Mouse (Mus musculus): Measurements from ENCODE around the gene Stk40.

Gene Stk40

GRCm38 (mm10) chr4:126110374-126111152 lies 6.8 kb downstream of the Stk40 start:
- TF ChIP-seq GATA4 (IDR thresholded peaks at IDR 0.05; ENCODE audit: insufficient replicate concordance, low read length), result no peak

- no peak for TF ChIP-seq GATA4 (IDR thresholded peaks at IDR 0.05; ENCODE audit: insufficient replicate concordance, low read length)
These were observed 7.4 kb downstream of the Stk40 start for GRCm38 (mm10) chr4:126111153-126111549.

DNA sequence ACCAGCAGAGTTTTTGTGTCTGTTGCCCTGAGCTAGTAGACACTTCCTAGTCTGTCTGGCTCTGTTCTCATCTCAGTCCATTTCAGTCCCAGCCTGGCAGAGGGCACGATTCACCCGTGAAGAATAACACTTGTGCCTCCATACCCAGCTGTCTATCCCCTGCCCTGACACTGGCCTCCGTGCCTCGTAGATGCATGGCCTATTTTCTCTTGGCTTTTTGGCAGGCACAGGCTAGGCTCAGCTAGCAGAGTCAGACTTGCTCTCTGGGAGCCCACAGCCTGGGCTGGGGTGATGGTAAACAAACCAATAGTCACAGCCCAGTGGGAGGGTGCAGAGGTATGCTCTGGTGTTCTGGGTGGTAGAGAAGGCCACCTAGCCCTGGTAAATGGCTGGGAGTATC lies 9.5 kb downstream of the Stk40 start:
- no peak for TF ChIP-seq GATA4 (IDR thresholded peaks at IDR 0.05; ENCODE audit: insufficient replicate concordance, low read length)

- no peak; the same call in 1 of the 2 replicates for TF ChIP-seq GATA4 (IDR thresholded peaks at IDR 0.05; ENCODE audit: insufficient replicate concordance, low read length)
These were observed 10.2 kb downstream of the Stk40 start for GRCm38 (mm10) chr4:126113943-126114342.

DNA sequence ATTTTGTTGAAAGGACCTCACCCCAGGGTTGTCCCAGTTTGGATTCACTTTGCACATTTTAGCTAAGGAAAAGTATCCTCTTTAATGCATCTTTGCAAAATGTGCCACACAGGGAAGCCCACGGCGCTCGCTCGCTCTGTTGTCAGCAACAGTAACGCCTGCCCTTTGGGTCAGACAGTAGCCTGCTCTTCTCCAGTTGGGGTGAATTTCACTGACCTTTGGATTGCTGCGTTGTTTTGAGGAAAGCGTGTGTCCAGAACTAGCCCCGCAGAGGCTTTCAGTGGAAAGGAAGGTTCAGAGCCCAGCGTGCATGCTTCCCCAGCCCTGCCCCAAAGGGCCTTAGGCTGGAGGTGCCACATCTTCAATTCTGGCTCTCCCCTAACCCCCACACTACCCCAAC lies 11.7 kb downstream of the Stk40 start:
- no peak for TF ChIP-seq GATA4 (IDR thresholded peaks at IDR 0.05; ENCODE audit: insufficient replicate concordance, low read length)

DNA sequence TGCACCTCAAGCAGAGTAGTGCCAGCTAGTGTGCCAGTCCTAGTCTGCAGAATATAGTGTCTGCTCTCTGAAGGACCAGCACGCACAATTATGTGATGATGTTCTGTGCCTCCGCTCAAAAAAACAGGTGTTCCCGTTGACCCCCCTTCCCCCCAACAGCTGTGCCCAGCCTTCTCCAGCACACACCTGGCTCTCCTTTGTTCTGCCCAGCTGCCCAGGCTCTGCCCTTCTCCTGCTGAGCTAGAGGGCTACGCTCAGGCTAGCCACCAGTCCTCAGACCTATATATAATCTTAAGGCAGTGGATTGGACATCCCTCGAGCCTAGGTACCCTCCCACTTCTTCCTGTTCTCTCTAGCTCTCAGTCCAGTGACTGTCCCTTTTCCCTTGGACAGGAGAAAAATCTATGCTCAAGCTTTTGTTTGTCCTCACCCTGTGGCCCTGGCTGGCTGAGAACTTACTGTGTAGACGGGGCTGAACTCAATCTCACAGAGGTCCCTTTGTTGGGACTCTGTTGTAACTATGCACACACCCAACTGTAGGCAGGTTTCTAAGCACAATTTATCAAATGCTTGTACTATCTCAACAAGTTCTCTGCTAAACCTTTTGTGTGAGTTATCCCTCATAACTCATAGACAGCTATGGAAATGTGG lies 12.2 kb downstream of the Stk40 start:
- TF ChIP-seq GATA4 (IDR thresholded peaks at IDR 0.05; ENCODE audit: insufficient replicate concordance, low read length), result no peak

GRCm38 (mm10) chr4:126117116-126117515 lies 13.4 kb downstream of the Stk40 start:
- TF ChIP-seq GATA4 (IDR thresholded peaks at IDR 0.05; ENCODE audit: insufficient replicate concordance, low read length), result no peak

DNA sequence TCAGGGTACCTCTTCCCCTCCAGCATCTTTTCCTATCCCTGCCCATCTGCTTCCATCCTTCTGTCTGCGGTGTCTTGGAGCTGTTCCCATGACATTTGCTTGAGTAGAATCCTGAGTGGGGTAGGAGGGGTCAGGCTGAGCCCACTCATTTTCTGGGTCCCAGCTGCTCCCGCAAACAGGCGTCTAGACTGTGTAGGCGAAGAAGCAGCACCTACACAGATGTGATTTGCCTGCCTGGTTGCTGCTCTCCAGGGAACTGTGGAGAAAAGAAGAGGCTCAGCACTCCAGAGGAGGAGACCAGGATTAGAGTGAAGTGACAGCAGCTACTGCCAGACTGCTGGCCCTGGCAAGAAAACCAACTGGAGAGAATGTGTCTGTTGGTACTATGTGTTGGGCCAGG lies 14.9 kb downstream of the Stk40 start:
- TF ChIP-seq GATA4 (IDR thresholded peaks at IDR 0.05; ENCODE audit: insufficient replicate concordance, low read length), result no peak

DNA sequence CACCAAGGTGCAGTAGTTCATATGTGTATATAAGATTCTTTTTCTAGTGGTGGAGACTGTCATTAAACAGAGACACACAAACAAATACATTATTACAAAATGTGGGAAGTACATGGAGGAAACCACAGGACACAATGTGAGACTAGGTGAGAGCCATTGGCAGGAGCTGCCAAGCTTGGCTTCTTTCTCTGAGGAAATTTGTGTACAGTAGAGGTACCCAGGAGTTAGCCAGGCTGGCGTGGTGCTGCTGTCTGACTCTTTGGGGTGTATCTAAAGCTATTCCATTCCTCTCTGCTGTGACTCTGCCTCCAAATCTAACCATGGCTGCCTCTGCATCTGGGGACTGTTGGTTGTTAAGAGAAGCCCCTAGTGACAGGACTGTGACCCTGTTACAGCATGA lies 15.3 kb downstream of the Stk40 start:
- TF ChIP-seq GATA4 (IDR thresholded peaks at IDR 0.05; ENCODE audit: insufficient replicate concordance, low read length), result no peak

GRCm38 (mm10) chr4:126120052-126120451 lies 16.3 kb downstream of the Stk40 start:
- no peak for TF ChIP-seq GATA4 (IDR thresholded peaks at IDR 0.05; ENCODE audit: insufficient replicate concordance, low read length)

- no peak for TF ChIP-seq GATA4 (IDR thresholded peaks at IDR 0.05; ENCODE audit: insufficient replicate concordance, low read length)
These were observed 16.7 kb downstream of the Stk40 start for GRCm38 (mm10) chr4:126120506-126120905.

DNA sequence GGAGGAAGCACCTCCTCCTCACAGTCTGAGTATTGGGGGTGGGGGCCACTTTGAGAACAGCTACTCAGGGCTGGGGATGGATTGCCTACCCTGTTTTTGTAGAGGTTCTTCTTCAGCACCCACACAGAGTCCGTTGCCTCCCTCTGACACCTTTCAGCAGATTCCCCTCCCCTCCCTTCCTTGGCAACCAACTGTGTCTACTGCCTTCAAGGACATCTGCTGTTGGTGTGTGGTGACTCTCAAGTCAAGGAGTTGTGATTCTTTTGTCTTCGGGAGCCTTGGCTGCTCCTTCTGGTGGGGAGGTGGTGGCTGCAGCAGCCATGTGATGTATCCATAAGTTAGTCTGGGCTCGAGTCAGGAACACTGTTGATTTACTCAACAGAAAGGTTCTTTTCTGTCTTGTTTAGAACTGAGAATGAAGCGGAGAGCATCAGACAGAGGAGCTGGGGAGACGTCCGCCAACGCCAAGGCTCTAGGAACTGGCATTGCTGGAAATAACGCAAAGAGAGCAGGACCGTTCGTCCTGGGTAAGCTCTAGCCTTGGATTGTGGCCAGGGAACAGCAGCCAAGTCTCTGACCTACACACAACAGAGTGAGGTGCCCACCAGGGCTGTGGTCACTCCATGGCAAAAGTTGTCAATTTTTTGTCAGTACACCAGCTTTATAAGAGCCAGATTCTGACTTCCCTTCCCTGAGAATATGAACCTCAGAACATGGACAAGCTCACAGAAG lies 19.7 kb downstream of the Stk40 start:
- TF ChIP-seq GATA4 (IDR thresholded peaks at IDR 0.05; ENCODE audit: insufficient replicate concordance, low read length), result no peak

DNA sequence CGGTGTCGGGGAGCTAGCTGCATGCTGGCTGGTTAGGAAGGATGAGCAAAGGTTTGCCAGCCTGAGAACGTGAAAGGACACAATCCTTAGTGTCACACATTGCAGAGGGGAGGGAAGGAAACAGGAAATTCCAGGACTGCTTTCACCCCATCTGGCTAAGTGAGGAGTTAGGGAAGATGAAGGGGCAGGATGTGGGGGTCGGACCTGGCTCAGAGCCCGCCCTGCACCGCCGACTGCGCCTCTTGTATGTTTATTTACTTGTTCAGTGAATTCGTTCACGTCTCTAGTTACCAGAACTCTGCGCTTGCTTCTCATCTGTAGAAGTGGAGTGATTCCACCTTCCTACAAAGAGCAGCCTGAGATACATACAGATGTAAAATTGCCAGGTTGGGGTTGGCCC lies 26.7 kb downstream of the Stk40 start:
- TF ChIP-seq GATA4 (IDR thresholded peaks at IDR 0.05; ENCODE audit: insufficient replicate concordance, low read length), result no peak

GRCm38 (mm10) chr4:126131290-126132121 lies 27.7 kb downstream of the Stk40 start:
- no peak for TF ChIP-seq GATA4 (IDR thresholded peaks at IDR 0.05; ENCODE audit: insufficient replicate concordance, low read length)

GRCm38 (mm10) chr4:126132636-126133264 lies 29.0 kb downstream of the Stk40 start:
- TF ChIP-seq GATA4 (IDR thresholded peaks at IDR 0.05; ENCODE audit: insufficient replicate concordance, low read length), result no peak
